Mouse (Mus musculus) Patski (cell line): ENCODE data around the gene 4933405L10Rik. TPM values are rescaled to one million over a fixed set of nuclear protein-coding genes. Genes with fewer than 3 reads are reported as not detected.

Experiments used
- ATAC-seq: fragments of 100-300 bp; one replicate; pipeline ENCODE4 v1.8.0; 2021
- CTCF ChIA-PET: fragments of 350-600 bp; sonication (Branson Sonifier 250); formaldehyde crosslinking; loops from one replicate; lab custom pipeline; 2022; ENCODE audit warnings: inconsistent platforms; lab: Charles Lee
- POLR2A ChIA-PET: fragments of 350-600 bp; sonication (Branson Sonifier 250); formaldehyde crosslinking; loops from one replicate; lab custom pipeline; 2022; ENCODE audit warnings: antibody characterized with exemption, inconsistent platforms; lab: Charles Lee
- DNase-seq: peaks from one replicate; pipeline ENCODE4 v3.0.0-alpha.2; 2011; ENCODE audit warnings: low read depth, low spot score
- H3K27me3 ChIP-seq: fragments of 371-371 bp; one replicate; pipeline ENCODE4 v1.5.1; 2021
- CTCF ChIP-seq: fragments of 100-300 bp; IDR thresholded peaks from one replicate; pipeline ENCODE4 v1.5.1; 2021
- in situ Hi-C: fragments of 300-500 bp; cut with MboI; formaldehyde crosslinking; loops from 3 replicates; pipeline ENCODE4 v1.11.1; 2018; ENCODE audit warnings: low pct_unique_long_range_greater_than_20kb, mixed read lengths
- polyA plus RNA-seq: library from polyadenylated mRNA; unstranded; gene quantifications from one replicate; pipeline ENCODE4 v1.2.3, GENCODE M21; 2021

Gene 4933405L10Rik
- polyA plus RNA-seq, 1 experiment from 2014 or later = 1.0 TPM

- CTCF ChIA-PET = no interaction called here
- in situ Hi-C loops = no loop called here
- POLR2A ChIA-PET = no interaction called here
- H3K27me3 ChIP-seq = no peaks in the 10 kb centered on the region
- no peak for DNase-seq
- TF ChIP-seq CTCF = no peak
- ATAC-seq = no peak
Measured at GRCm38 (mm10) chr8:105690978-105691377, 16.5 kb upstream of the 4933405L10Rik start.

GRCm38 (mm10) chr8:105692449-105693182 is 14.8 kb upstream of the 4933405L10Rik start:
- in situ Hi-C loops = no loop called here

GRCm38 (mm10) chr8:105693648-105694047 is 13.8 kb upstream of the 4933405L10Rik start:
- ChIA-PET POLR2A (interaction anchor here (0.6 kb wide), 2 partner anchors 11 to 891 kb away, joined by 3 read pairs; no protein-coding TSS in a partner anchor), CTCF (interaction anchor here (1.2 to 1.7 kb wide), 2 partner anchors 11 to 37 kb away, joined by 3 read pairs; no protein-coding TSS in a partner anchor)
- no peaks in the 10 kb centered on the region for H3K27me3 ChIP-seq
- TF ChIP-seq CTCF = no peak
- in situ Hi-C loops = no loop called here
- ATAC-seq = peak; percentile 10
- DNase-seq = no peak

More at GRCm38 (mm10) chr8:105692449-105693182, 14.8 kb upstream of the 4933405L10Rik start:
- ChIA-PET CTCF (interaction anchor here (1.7 kb wide), 1 partner anchor 36 kb away, joined by 3 read pairs; no protein-coding TSS in a partner anchor), POLR2A (no interaction called here)
- DNase-seq (no peak), ATAC-seq (no peak)
- TF ChIP-seq CTCF = no peak
- H3K27me3 ChIP-seq = no peaks in the 10 kb centered on the region

GRCm38 (mm10) chr8:105694051-105694799 is 13.2 kb upstream of the 4933405L10Rik start:
- POLR2A ChIA-PET = interaction anchor here (0.6 kb wide), 1 partner anchor 890 kb away, joined by 3 read pairs; no protein-coding TSS in a partner anchor
- CTCF ChIA-PET = interaction anchor here (1.2 kb wide), 1 partner anchor 12 kb away, joined by 3 read pairs; no protein-coding TSS in a partner anchor

GRCm38 (mm10) chr8:105695080-105695780 is 12.2 kb upstream of the 4933405L10Rik start:
- in situ Hi-C loops = no loop called here
- DNase-seq (no peak), ATAC-seq (no peak)
- H3K27me3 ChIP-seq = no peaks in the 10 kb centered on the region
- ChIA-PET POLR2A (no interaction called here), CTCF (no interaction called here)
- no peak for TF ChIP-seq CTCF

More at GRCm38 (mm10) chr8:105694051-105694799, 13.2 kb upstream of the 4933405L10Rik start:
- ATAC-seq = no peak
- no peak for DNase-seq
- no peak for TF ChIP-seq CTCF
- no peaks in the 10 kb centered on the region for H3K27me3 ChIP-seq
- in situ Hi-C loops = no loop called here

- H3K27me3 ChIP-seq = no peaks in the 10 kb centered on the region
- in situ Hi-C loops = no loop called here
- ATAC-seq (no peak), DNase-seq (no peak)
- no peak for TF ChIP-seq CTCF
- POLR2A ChIA-PET = no interaction called here
- CTCF ChIA-PET = no interaction called here
Measured at GRCm38 (mm10) chr8:105697196-105697780, 10.2 kb upstream of the 4933405L10Rik start.

- POLR2A ChIA-PET = interaction anchor here (0.6 kb wide), 1 partner anchor 76 kb away, joined by 3 read pairs; no protein-coding TSS in a partner anchor
- H3K27me3 ChIP-seq = no peaks in the 10 kb centered on the region
- in situ Hi-C loops = no loop called here
- ATAC-seq (no peak), DNase-seq (no peak)
- CTCF ChIA-PET = no interaction called here
- no peak for TF ChIP-seq CTCF
Measured at GRCm38 (mm10) chr8:105698734-105699133, 8.7 kb upstream of the 4933405L10Rik start.

GRCm38 (mm10) chr8:105699488-105700215 is 7.8 kb upstream of the 4933405L10Rik start:
- no peaks in the 10 kb centered on the region for H3K27me3 ChIP-seq
- DNase-seq = no peak
- POLR2A ChIA-PET = interaction anchor here (1.3 kb wide), 1 partner anchor 94 kb away, joined by 5 read pairs; no protein-coding TSS in a partner anchor
- in situ Hi-C loops = no loop called here
- ATAC-seq = no peak
- CTCF ChIA-PET = interaction anchor here (1.0 kb wide), 1 partner anchor 31 kb away, joined by 3 read pairs; no protein-coding TSS in a partner anchor
- no peak for TF ChIP-seq CTCF

- no peaks in the 10 kb centered on the region for H3K27me3 ChIP-seq
- ATAC-seq = peak; percentile 58
- in situ Hi-C loops = no loop called here
- CTCF ChIA-PET = interaction anchor here (1.0 kb wide), 1 partner anchor 32 kb away, joined by 3 read pairs; no protein-coding TSS in a partner anchor
- no peak for TF ChIP-seq CTCF
- POLR2A ChIA-PET = interaction anchor here (1.3 kb wide), 1 partner anchor 94 kb away, joined by 5 read pairs; no protein-coding TSS in a partner anchor
- DNase-seq = no peak
Measured at GRCm38 (mm10) chr8:105700566-105700965, 6.9 kb upstream of the 4933405L10Rik start.
